Mouse (Mus musculus) ES-E14 (cell line): ENCODE results near the gene Ppp3r1.
"Not testable (repeated sequence)": the region's sequence is repeated elsewhere in the genome, so short reads cannot be mapped to it uniquely, and the experiment has no call there.

Source experiments
- MAFK ChIP-seq: IDR thresholded peaks from 2 replicates; pipeline ENCODE4 v1.6.1; 2014; ENCODE audit warnings: mild to moderate bottlenecking, low read depth, low read length, inconsistent platforms; ENCODE audit not compliant: insufficient read depth
- ZNF384 ChIP-seq: IDR thresholded peaks from 2 replicates; pipeline ENCODE4 v1.6.1; 2012; ENCODE audit warnings: low read depth, low read length, inconsistent platforms

GRCm38 (mm10) chr11:17238598-17238997 is 79.5 kb downstream of the Ppp3r1 start:
- TF ChIP-seq MAFK, ZNF384: not testable (repeated sequence)
